Mouse (Mus musculus): ENCODE results near the gene Lypd5.
"Not testable (repeated sequence)": the region's sequence is repeated elsewhere in the genome, so short reads cannot be mapped to it uniquely, and the experiment has no call there.

Lypd5 gene

DNA sequence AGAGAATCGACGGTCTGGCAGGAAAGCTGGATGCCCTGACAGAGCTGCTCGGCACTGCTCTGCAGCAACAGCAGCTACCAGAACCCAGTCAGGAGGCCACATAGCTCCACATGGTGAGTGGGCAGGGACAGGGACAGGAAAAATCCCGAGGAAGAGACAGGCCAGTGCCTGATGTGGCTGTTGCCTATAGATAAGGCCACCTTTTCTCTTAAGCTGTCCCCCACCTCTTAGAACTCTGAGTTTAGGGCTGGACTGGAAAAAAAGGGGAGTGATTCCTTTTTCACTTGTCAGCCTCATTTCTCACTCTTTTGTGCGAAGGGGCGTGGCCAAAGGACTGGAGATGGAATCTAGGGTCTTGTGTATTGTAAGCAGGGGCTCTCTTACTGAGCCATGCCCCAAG lies 35.1 kb downstream of the Lypd5 start:
- DNase-seq (ENCODE audit: low spot score) = no peak

DNA sequence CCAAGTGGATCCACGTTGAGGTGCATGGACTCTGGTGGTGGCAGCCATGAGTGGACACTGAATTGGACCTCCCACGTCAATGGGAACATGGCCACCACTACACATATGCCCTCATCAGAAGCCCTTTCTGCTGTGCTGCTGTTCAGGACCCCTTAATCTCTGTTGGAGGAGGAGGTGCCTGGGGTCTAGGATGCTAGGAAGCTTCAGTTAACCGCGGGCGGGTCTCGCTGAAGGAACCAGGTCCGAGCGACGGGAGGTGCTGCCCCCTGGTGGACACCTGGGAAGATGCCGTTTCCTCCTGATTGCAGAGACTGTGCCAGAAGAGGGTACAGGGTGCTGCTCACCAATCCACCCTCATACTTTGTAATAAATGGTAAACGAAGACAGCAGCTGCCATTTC lies 35.8 kb downstream of the Lypd5 start:
- DNase-seq (ENCODE audit: low spot score) = peak; percentile 67

DNA sequence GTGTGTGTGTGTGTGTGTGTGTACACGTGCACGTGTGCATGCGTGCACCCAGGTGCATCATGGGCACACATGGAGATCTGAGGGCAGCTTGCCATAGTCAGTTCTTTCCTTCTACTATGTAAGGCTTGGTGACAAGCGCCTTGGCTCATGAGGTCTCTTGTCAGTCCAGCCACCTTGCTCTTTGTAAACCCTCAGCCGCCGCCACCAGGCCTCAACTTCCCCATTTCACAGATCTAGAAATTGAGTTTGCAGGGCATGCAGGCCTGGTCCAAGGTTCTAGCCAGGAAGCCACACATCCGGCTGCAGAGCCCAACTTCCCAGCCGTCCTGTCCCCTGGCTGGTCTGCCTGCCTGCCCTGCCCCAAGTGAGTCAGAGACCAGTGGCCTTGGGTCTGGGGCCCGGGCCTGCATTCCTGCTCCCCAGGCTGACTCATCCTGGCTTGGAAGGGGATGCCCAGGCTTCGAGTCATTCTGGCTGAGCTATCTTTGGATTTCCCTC lies 38.1 kb downstream of the Lypd5 start:
- DNase-seq (ENCODE audit: low spot score) = no peak

DNA sequence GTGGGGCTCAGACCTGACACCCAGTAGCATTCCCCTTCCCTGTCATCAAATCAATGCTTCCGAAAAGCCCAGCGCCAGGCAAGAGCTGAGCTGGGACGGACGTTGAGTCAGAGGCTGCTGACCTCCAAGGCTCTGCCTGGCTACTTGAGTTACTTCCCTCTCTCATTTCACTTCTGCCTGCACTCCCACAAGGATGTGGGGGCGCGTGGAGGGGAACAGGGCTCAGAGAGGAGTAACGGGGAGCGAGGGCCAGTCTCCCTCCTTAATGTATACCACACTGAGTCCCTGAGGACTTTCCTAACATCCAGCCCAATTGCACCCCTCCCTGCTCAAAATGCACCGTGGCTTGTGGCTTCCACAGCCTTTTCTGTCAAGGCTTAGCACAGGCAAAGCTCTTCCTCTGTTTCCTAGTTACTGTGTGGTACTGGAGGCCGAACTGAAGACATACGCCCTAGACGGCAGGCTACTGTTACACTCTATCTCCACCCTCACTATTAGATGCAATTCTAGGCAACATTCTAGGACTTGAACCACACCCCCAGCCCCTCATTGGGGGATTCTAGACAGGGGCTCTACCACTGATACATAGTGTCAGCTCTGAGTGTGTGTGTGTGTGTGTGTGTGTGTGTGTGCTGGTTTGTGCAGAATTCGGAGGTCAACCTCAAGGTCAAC lies 40.7 kb downstream of the Lypd5 start:
- DNase-seq (ENCODE audit: low spot score) = no peak

DNA sequence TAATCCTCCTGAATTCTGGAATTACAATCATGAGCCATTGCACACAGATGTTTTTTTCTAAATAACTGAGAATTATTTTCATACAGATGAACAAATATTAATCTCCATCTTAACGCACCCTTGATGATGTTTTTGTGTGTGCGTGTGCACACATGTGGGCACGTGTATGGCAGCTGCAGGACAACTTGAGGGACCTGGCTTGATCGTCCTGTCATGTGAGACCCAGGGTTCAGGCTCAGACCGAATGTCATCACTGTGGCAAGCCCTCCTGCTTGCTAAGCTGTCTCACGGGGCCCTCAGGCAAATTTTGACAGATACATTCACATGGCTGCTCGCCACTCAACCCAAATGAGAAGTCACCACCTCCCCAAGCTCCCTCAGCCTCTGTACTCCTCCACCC lies 41.5 kb downstream of the Lypd5 start:
- DNase-seq (ENCODE audit: low spot score) = no peak

DNA sequence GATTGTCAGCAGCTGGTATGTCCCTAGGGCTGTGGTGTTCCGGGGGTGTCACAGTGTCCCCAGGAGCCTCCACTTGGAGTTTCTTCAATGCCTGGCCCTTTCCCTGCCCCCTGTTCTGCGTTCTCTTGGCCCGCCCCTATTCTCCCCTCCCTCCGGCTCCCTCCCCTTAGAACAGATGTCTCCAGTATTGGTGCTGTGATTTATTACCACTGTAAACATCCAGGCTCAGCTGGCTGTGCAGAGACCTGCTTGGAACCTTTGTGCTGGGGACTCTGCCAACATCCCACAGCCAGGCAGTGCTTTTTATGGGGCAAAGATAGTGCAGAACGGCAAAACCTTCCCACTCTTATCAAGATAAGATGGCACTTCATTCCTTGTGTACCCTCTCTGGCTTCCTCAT lies 42.1 kb downstream of the Lypd5 start:
- no peak for DNase-seq (ENCODE audit: low spot score)

DNA sequence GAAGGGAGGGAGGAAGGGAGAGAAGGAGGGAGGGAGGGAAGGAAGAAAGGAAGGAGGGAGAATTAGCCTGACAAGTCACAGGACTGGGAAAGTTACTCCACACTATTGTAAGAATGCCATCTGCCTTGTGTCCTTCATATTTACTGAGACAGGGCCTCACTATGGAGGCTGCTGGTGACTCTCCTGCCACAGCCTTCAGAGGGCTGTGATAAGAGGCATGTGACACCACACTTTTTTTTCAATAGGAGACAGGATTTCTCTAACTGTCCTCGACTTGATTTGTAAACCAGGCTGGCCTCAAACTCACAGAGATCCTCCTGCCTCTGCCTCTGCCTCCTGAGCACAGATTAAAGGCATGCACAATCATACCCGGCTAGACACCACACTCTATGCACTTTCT lies 42.7 kb downstream of the Lypd5 start:
- no peak for DNase-seq (ENCODE audit: low spot score)

DNA sequence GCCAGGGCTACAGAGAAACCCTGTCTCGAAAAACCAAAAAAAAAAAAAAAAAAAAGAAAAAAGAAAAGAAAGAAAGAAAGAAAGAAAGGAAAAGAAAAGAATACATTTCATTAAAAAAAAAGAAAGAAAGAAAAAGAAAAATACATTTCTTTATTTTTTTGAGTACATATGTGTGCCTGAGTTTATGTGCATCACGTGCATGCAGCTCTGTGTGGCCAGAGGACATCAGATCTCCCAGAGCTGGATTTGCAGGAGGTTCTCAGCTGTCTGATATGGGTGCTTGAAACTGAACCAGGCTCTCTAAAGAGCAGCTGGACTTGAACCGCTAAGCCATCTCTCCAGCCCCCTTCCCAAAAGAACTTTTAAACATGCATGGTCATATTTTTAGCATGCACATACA lies 45.1 kb downstream of the Lypd5 start:
- DNase-seq (ENCODE audit: low spot score) = no peak

DNA sequence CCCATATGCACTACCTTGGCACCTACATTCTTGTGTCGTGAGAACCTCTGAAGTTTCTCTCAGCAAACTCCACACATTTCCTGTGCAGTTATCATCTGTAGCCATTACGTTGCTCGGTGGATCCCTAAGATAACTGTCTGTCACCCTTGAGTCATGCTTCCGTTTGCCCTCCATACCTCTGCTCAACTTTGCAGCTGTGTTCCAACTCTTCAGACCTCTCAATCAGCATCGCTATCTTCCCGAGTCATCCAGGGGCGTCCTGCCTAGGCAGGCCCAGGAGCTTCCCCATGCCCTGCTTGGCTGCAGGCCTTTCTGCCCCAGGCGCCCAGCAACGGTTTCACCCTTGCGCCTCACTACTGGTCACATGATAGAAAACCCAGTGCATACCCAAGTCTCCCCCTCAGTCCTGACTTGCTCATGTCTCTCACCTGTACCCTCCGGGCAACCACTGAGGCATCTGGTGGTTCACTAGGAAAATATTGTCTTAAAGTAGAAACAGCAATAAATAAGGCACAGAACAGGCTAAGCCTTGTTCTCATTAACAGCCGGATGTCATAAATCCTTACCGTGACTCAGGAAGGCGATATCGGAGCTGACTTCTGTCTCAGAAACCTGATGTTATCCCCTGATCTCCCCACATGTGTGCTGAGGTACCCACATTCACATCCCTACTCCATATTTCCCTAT lies 45.6 kb downstream of the Lypd5 start:
- no peak for DNase-seq (ENCODE audit: low spot score)

DNA sequence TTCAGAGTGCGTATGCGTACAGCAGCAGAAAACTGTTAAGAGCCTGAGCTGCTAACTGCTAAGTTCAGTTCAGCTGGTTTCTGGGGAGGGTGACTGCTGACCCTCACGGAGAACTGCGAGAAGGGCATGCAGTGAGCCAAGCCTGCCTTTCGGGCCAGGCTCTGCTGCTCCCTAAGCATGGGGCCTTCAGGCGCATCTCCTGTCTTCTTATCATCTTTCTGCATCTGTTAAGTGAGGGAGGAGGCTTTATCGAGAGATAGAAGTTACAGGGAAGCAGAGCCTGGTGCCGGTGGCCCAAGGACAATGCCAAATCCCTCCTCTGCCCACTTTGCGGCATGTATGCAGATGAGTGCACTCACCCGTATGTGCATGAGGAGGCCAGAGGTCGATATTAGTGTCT lies 47.8 kb downstream of the Lypd5 start:
- no peak for DNase-seq (ENCODE audit: low spot score)

DNA sequence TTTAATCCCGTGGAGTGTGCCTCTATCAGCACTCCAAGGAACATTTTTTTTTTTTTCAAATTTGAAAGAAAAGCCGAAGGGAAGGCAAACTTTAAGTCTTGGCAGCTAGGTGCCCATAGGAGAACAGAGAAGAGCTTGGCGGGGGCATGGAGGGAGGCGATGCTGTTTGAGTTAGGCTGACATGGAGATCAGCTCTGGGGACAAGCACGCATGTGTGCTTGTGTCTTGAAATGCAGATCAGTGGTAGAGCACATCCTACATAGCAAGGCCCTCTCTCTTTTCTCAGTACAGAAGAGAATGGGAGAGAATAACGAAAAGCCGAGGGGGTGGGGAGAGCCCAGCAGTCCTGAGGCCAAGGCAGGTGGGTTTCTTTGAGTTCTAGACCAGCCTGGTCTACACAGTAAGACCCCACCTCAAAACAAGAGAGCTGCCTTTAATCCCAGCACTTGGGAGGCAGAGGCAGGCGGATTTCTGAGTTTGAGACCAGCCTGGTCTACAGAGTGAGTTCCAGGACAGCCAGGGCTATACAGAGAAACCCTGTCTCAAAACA lies 49.4 kb downstream of the Lypd5 start:
- DNase-seq (ENCODE audit: low spot score) = no peak

DNA sequence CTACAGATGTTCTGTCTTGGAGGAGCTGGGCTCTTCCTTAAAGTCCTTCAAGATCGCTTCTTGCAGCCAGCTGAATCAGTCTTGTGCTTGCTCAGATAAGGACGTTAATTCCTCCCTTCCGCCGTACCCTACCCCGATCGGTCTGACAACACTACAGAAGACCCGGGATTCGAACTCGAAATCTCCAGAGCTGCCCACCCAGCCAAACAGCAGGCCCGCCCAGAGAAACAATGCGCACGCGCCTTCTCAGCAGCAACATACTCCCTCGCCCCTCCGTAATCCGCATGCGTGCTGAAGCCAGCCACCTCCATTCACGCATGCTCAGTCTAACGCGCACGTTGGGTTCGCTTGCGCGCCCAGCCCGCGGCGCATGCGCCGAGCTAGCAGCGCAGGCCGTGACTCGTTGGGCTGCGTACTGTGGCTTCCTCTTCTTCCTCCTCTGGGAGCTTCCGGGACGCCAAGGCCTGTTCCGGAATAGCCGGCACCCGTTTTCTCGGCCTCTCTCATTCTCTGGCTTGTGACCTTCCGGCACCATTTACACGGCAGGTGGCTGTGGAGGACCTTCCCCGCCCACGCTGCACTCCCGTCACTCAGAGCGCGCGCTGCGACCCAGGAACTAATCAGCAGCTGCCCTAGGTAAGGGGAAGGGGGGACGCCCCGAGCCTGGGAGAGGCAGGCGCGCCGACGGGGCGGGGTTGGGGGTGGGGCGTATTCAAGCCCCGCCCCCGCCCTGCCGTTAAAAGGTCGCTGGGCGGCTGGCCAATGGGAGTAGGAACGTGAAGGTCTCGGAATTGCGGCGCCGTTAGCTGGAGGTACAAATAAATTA lies 50.5 kb downstream of the Lypd5 start, which contains the start of gene Smg9:
Gene Smg9, plus strand, starts transcription at position 364 of the 826 bp plus-strand sequence.
- peak; percentile 87 for DNase-seq (ENCODE audit: low spot score)

DNA sequence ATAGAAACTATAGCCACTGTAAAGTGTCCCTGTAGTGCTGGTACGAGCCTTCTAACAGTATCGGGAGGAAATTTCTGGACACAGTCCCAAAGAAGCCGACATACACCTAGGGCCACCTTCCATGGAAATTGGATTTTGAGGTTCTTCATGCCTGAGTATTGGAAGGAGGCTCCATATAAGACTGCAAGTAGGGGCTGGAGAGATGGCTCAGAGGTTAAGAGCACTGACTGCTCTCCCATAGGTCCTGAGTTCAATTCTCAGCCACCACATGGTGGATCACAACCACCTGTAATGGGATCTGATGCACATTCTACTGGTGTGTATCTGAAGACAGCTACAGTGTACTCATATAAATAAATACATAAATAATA lies 51.1 kb downstream of the Lypd5 start:
- peak; percentile 39 for DNase-seq (ENCODE audit: low spot score)

DNA sequence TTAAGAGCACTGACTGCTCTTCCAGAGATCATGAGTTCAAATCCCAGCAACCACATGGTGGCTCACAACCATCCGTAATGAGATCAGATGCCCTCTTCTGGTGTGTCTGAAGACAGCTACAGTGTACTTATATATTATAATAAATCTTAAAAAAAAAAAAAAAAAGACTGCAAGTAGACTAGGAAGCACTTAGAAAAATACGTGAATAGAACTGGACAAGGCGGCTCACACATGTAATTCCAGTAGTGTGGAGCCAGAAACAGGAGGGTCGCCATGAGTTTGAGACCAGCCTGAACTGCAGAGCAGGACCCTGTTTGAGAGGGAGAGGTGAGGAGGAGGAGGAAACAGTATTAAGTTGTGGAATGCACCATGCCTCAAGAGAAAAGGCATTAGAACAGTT lies 51.5 kb downstream of the Lypd5 start:
- not testable (repeated sequence) for DNase-seq (ENCODE audit: low spot score)

DNA sequence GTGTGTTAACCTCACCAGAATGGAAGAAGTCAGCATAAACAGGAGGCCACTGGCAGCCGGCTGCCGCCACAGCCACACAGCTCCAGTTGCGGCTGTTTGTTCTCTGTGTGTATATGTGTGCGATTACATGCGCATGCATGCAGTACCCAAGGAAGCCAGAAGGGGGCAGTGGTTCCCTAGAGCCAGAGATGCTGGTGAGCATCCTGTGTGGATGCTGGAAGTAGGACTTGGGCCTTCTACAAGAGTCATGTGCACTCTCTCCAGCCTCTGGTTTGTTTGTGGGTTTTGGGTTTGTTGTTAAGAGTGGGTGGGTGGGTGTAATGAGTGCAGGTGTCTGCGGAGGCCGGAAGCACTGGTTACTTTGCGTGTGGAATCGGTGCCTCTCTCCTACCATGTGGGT lies 53.9 kb downstream of the Lypd5 start:
- DNase-seq (ENCODE audit: low spot score) = no peak
